Comparison of ENCODE assay signal across 9 mouse cellular contexts in the genomic region with DNA sequence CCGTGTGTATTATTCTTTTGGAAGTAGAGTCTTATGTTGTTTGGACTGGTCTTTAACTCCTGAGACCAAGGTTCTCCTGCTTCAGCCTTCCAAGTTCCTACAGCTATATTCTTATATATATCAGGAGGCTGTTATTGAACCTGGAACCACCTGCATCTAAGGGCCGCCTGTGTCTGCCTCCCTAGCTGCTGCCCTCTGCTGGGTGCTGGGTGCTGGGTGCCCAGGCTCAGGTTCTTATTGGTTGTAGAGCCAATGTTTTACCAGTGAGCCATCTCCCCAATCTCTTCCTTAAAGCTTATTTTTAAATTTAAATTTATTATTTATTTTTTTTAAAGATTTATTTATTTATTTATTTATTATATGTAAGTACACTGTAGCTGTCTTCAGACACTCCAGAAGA. TPM values are rescaled to one million over a fixed set of nuclear protein-coding genes. Genes with fewer than 3 reads are reported as not detected.
DNase-seq lines count a peak whose midpoint lies in the region; TF ChIP-seq lines count a peak whose summit lies in the region.
"Had no signal": no experiment of that assay in that cellular context is flagged by ENCODE, and none has a peak within 500 bp of the region (broad histone marks: within the 10 kb centered on the region; RNA-seq: fewer than 3 reads in every experiment).

No protein-coding gene starts in this region.

- peaks cover 0 to 18% of the 10 kb centered on the region in 2 experiments; a peak in 2 of 4 replicates for H3K4me1 ChIP-seq in MEL (ENCODE audit: control insufficient read depth in 1 of 2, insufficient read depth in 2 of 2, low read length in 2 of 2)
- peaks cover 5% of the 10 kb centered on the region for H3K4me1 ChIP-seq in spleen, adult 2 months (ENCODE audit: control insufficient read depth, insufficient read depth, insufficient read length)

- H3K27ac ChIP-seq in left cerebral cortex, adult 2 months, result no peak overlapping the region
- no peak overlapping the region for H3K27ac ChIP-seq in MEL (ENCODE audit: control insufficient read depth, low read depth, low read length)
- H3K27ac ChIP-seq in spleen, adult 2 months (ENCODE audit: insufficient read depth, low read length), result no peak overlapping the region

- TF ChIP-seq EP300 in MEL (IDR thresholded peaks at IDR 0.05; ENCODE audit: low read depth in 1 of 2, low read length in 2 of 2), result no peak

- H3K9ac ChIP-seq in MEL (ENCODE audit: control insufficient read depth, low read depth, low read length, poor library complexity, severe bottlenecking), result no peak overlapping the region

- no peaks in the 10 kb centered on the region for H3K27me3 ChIP-seq in MEL (ENCODE audit: control insufficient read depth in 1 of 2, insufficient read depth in 2 of 2, low read length in 2 of 2)
- 0 out of 2 replicates have a peak, but pooled peaks cover 1% of the 10 kb centered on the region for H3K27me3 ChIP-seq in spleen, adult 2 months (ENCODE audit: control insufficient read depth, insufficient read depth, low read length)

- WGBS in spleen, adult 2 months, result 57% methylated on average over 2 of the region's 2 CpGs

- peaks cover 3 to 8% of the 10 kb centered on the region in 2 experiments for H3K36me3 ChIP-seq in MEL (ENCODE audit: control insufficient read depth in 1 of 2, insufficient read depth in 2 of 2, low read length in 2 of 2)
- peaks cover 2% of the 10 kb centered on the region; the same call in 1 of the 2 replicates for H3K36me3 ChIP-seq in spleen, adult 2 months (ENCODE audit: control insufficient read depth, insufficient read depth, low read length)

- no peaks in the 10 kb centered on the region for H3K9me3 ChIP-seq in MEL (replicated peaks; ENCODE audit: insufficient read depth, low read length)

- DNase-seq in adrenal gland, postnatal 25 days, result peak; percentile 44
- no peak for DNase-seq in adrenal gland, adult 2 months
- DNase-seq in left cerebral cortex, adult 2 months (ENCODE audit: extremely low spot score in 1 of 2, low spot score in 2 of 2), result no peak
- DNase-seq in left cerebral cortex, adult 8-10 months (ENCODE audit: low spot score in 2 of 2), result no peak
- DNase-seq in MEL (ENCODE audit: low read depth, low spot score), result peak; percentile 69
- DNase-seq in spleen, adult 2 months (ENCODE audit: low read depth in 1 of 2, low spot score in 2 of 2), result peak in 1 of 2 experiments; percentile 61
- no peak for DNase-seq in left cerebral cortex, postnatal 36 days (ENCODE audit: low spot score in 2 of 2)
- no peak for DNase-seq in heart, postnatal 14 days
- DNase-seq: heart, postnatal 10 days had no signal

- TF ChIP-seq CTCF in left cerebral cortex, adult 2 months (IDR thresholded peaks at IDR 0.05), result peak; percentile 53
- peak; percentile 33 to 92 (median 88); a peak in 5 of 6 replicates for TF ChIP-seq CTCF in MEL (IDR thresholded peaks at IDR 0.05 in 2 of 3, conservative IDR thresholded peaks at IDR 0.05 in 1 of 3; ENCODE audit: control insufficient read depth in 1 of 3, insufficient read depth in 1 of 3, low read depth in 2 of 3, low read length in 3 of 3, poor library complexity in 1 of 3, severe bottlenecking in 1 of 3)
- peak; percentile 67 for TF ChIP-seq CTCF in spleen, adult 2 months (IDR thresholded peaks at IDR 0.05; ENCODE audit: extremely low read depth, insufficient read depth, insufficient read length, insufficient replicate concordance)

- no peak overlapping the region for H3K4me3 ChIP-seq in left cerebral cortex, adult 2 months
- no peak overlapping the region for H3K4me3 ChIP-seq in MEL (ENCODE audit: control insufficient read depth in 1 of 2, insufficient read depth in 1 of 2, low read depth in 2 of 2, low read length in 2 of 2)
- no peak overlapping the region for H3K4me3 ChIP-seq in spleen, adult 2 months (ENCODE audit: extremely low read depth, insufficient read depth, insufficient read length)

- intact Hi-C loops in left cerebral cortex, adult 2 months (cut with DNase I), result loop anchor here (2.0 to 10.0 kb wide), 4 partner anchors 60 to 118 kb away; a partner anchor contains a TSS
- intact Hi-C loops in left cerebral cortex, postnatal 36 days (cut with DNase I), result loop anchor here (5.0 kb wide), 3 partner anchors 60 to 75 kb away; a partner anchor contains a TSS
- intact Hi-C loops in heart, postnatal 14 days (cut with DNase I), result loop anchor here (2.0 to 5.0 kb wide), 4 partner anchors 60 to 145 kb away; a partner anchor contains a TSS

- peaks cover 12% of the 10 kb centered on the region for H3K79me2 ChIP-seq in MEL (ENCODE audit: control insufficient read depth, insufficient read depth, low read length, poor library complexity)

- TF ChIP-seq POLR2A in MEL (IDR thresholded peaks at IDR 0.05; ENCODE audit: control insufficient read depth in 1 of 2, insufficient read depth in 1 of 2, low read depth in 1 of 2, low read length in 2 of 2, poor library complexity in 1 of 2), result no peak
- TF ChIP-seq POLR2A in spleen, adult 2 months (IDR thresholded peaks at IDR 0.05; ENCODE audit: low read depth, low read length), result no peak

- peak; percentile 49 for TF ChIP-seq RAD21 in MEL (IDR thresholded peaks at IDR 0.05; ENCODE audit: low read depth, low read length)

TF ChIP-seq in MEL, 35 proteins besides CTCF, POLR2A, EP300 and RAD21 (continues in another document):
- TF ChIP-seq GATA1 (IDR thresholded peaks at IDR 0.05; ENCODE audit: low read depth, low read length), result no peak
- TF ChIP-seq HCFC1 (IDR thresholded peaks at IDR 0.05; ENCODE audit: low read depth, low read length), result no peak
- TF ChIP-seq TBP (IDR thresholded peaks at IDR 0.05; ENCODE audit: low read depth, low read length), result no peak
- no peak for TF ChIP-seq E2F4 (IDR thresholded peaks at IDR 0.05; ENCODE audit: borderline replicate concordance, low read depth, low read length)
- peak; percentile 66 for TF ChIP-seq ZC3H11A (IDR thresholded peaks at IDR 0.05; ENCODE audit: low read depth, low read length)
- TF ChIP-seq USF2 (IDR thresholded peaks at IDR 0.05; ENCODE audit: borderline replicate concordance in 1 of 2, insufficient read depth in 1 of 2, low read depth in 1 of 2, low read length in 2 of 2), result no peak
- TF ChIP-seq GABPA (IDR thresholded peaks at IDR 0.05; ENCODE audit: low read depth, low read length), result no peak
- TF ChIP-seq BHLHE40 (IDR thresholded peaks at IDR 0.05; ENCODE audit: borderline replicate concordance, low read depth, low read length), result no peak
- TF ChIP-seq TCF12 (IDR thresholded peaks at IDR 0.05; ENCODE audit: low read depth, low read length), result no peak
- no peak for TF ChIP-seq MEF2A (IDR thresholded peaks at IDR 0.05; ENCODE audit: extremely low read depth, insufficient replicate concordance, low read depth, low read length, poor library complexity, severe bottlenecking)
- no peak for TF ChIP-seq MYC (IDR thresholded peaks at IDR 0.05; ENCODE audit: low read depth, low read length)
- TF ChIP-seq SMC3 (IDR thresholded peaks at IDR 0.05; ENCODE audit: low read depth, low read length), result peak; percentile 88

RNA-seq across cellular contexts. Expression of a gene that starts 2.7 kb away (rescaled TPM):
- 234 and 249 TPM in 2 replicates for total RNA-seq in adrenal gland, postnatal 25 days (2021)
- 100 to 1,000 TPM; 211 to 277 TPM for total RNA-seq in adrenal gland, adult 2 months (2021)
- 887 and 1,091 TPM in 2 replicates for polyA plus RNA-seq in adrenal gland, adult 2 months (2012; rRNA removed)
- 100 to 1,000 TPM; 108 to 109 TPM for total RNA-seq in left cerebral cortex, adult 2 months (2021)
- 100 to 1,000 TPM; 118 to 126 (median 122) TPM for total RNA-seq in left cerebral cortex, adult 8-10 months (2022)
- 100 and 107 TPM in 2 replicates for total RNA-seq in MEL (2012; rRNA removed)
- 100 to 1,000 TPM; 233 to 341 TPM for polyA plus RNA-seq in MEL (2012; ENCODE audit: insufficient read depth in 1 of 2, insufficient read length in 2 of 2, low read depth in 1 of 2, low replicate concordance in 2 of 2, missing spikeins in 1 of 2)
- 612 and 971 TPM in 2 replicates for polyA plus RNA-seq in spleen, adult 2 months (2012; rRNA removed)
- 100 to 1,000 TPM; 106 to 120 TPM for total RNA-seq in left cerebral cortex, postnatal 36 days (2021)
- total RNA-seq in heart, postnatal 14 days (2021), result 100 to 1,000 TPM; 146 to 158 TPM

RNA-seq across cellular contexts. Expression of a gene that starts 12.6 kb away (rescaled TPM):
- 18.3 and 20.5 TPM in 2 replicates for total RNA-seq in adrenal gland, postnatal 25 days (2021)
- total RNA-seq in adrenal gland, adult 2 months (2021), result 10 to 100 TPM; 14.4 to 18.3 TPM
- 25.1 and 32.5 TPM in 2 replicates for polyA plus RNA-seq in adrenal gland, adult 2 months (2012; rRNA removed)
- 100 to 1,000 TPM; 139 to 144 TPM for total RNA-seq in left cerebral cortex, adult 2 months (2021)
- 100 to 1,000 TPM; 119 to 151 (median 133) TPM for total RNA-seq in left cerebral cortex, adult 8-10 months (2022)
- 0.46 and 0.59 TPM in 2 replicates for total RNA-seq in MEL (2012; rRNA removed)
- polyA plus RNA-seq in MEL (2012; ENCODE audit: insufficient read depth in 1 of 2, insufficient read length in 2 of 2, low read depth in 1 of 2, low replicate concordance in 2 of 2, missing spikeins in 1 of 2), result 1 to 10 TPM in 1 of 2 experiments, not detected in 1; 2.5 TPM
- 31.8 and 38.4 TPM in 2 replicates for polyA plus RNA-seq in spleen, adult 2 months (2012; rRNA removed)
- 100 to 1,000 TPM; 128 to 140 TPM for total RNA-seq in left cerebral cortex, postnatal 36 days (2021)
- total RNA-seq in heart, postnatal 14 days (2021), result 10 to 100 TPM; 13.2 to 14.6 TPM

RNA-seq across cellular contexts. Expression of a gene that starts 24.3 kb away (rescaled TPM):
- 37.9 and 39.0 TPM in 2 replicates for total RNA-seq in adrenal gland, postnatal 25 days (2021)
- total RNA-seq in adrenal gland, adult 2 months (2021), result 10 to 100 TPM; 41.7 to 44.2 TPM
- polyA plus RNA-seq in adrenal gland, adult 2 months (2012; rRNA removed), result 35.1 and 40.6 TPM in 2 replicates
- total RNA-seq in left cerebral cortex, adult 2 months (2021), result 1 to 10 TPM; 1.6 to 2.9 TPM
- total RNA-seq in left cerebral cortex, adult 8-10 months (2022), result 1 to 10 TPM; 1.9 to 3.1 (median 2.3) TPM
- 1.6 and 2.6 TPM in 2 replicates for total RNA-seq in MEL (2012; rRNA removed)
- 10 to 100 TPM in 1 of 2 experiments, not detected in 1; 22.6 TPM for polyA plus RNA-seq in MEL (2012; ENCODE audit: insufficient read depth in 1 of 2, insufficient read length in 2 of 2, low read depth in 1 of 2, low replicate concordance in 2 of 2, missing spikeins in 1 of 2)
- 29.2 and 33.1 TPM in 2 replicates for polyA plus RNA-seq in spleen, adult 2 months (2012; rRNA removed)
- 1 to 10 TPM; 1.8 to 1.9 TPM for total RNA-seq in left cerebral cortex, postnatal 36 days (2021)
- 10 to 100 TPM; 14.8 to 17.1 TPM for total RNA-seq in heart, postnatal 14 days (2021)

RNA-seq across cellular contexts. Expression of a gene that starts 56.9 kb away (rescaled TPM):
- 1.3 and 1.8 TPM in 2 replicates for total RNA-seq in adrenal gland, postnatal 25 days (2021)
- 1 to 10 TPM; 3.1 to 4.2 TPM for total RNA-seq in adrenal gland, adult 2 months (2021)
- polyA plus RNA-seq in adrenal gland, adult 2 months (2012; rRNA removed), result 2.8 and 3.7 TPM in 2 replicates
- total RNA-seq in left cerebral cortex, adult 2 months (2021), result 1 to 10 TPM; 3.5 to 6.2 TPM
- 10 to 100 TPM in 1 of 4 experiments, 1 to 10 TPM in 3; 6.8 to 10.0 (median 7.6) TPM for total RNA-seq in left cerebral cortex, adult 8-10 months (2022)
- 79.9 and 94.7 TPM in 2 replicates for total RNA-seq in MEL (2012; rRNA removed)
- polyA plus RNA-seq in MEL (2012; ENCODE audit: insufficient read depth in 1 of 2, insufficient read length in 2 of 2, low read depth in 1 of 2, low replicate concordance in 2 of 2, missing spikeins in 1 of 2), result 100 to 1,000 TPM; 106 to 128 TPM
- polyA plus RNA-seq in spleen, adult 2 months (2012; rRNA removed), result 101 TPM in 2 replicates
- 1 to 10 TPM; 4.5 to 6.2 TPM for total RNA-seq in left cerebral cortex, postnatal 36 days (2021)
- 1 to 10 TPM; 1.8 to 3.9 TPM for total RNA-seq in heart, postnatal 14 days (2021)

Comparison
In these comparisons a context has a peak if more than half of its experiments do, and no peak if none do; other contexts are left out.
1. DNase-seq: peak in adrenal gland, postnatal 25 days (single experiment) and MEL (single experiment); none in adrenal gland, adult 2 months (single experiment), left cerebral cortex, adult 2 months (0 of 2), left cerebral cortex, adult 8-10 months (0 of 2), left cerebral cortex, postnatal 36 days (0 of 2) and heart, postnatal 14 days (0 of 2).
2. Peak in every context shown above with its lines, with median percentiles within 50 percentile points of each other: CTCF ChIP-seq.